8 mouse cellular contexts compared by ENCODE assay signal in genomic region chr2:75659629-75659960, GRCm38 (mm10). TPM values are rescaled to one million over a fixed set of nuclear protein-coding genes. Genes with fewer than 3 reads are reported as not detected.
A peak's percentile ranks its signal among the peaks of the same experiment; 100 is the strongest.
DNase-seq lines count a peak whose midpoint lies in the region; ATAC-seq and TF ChIP-seq lines count a peak whose summit lies in the region.

No protein-coding gene starts in this region.

- TF ChIP-seq CTCF in Patski (IDR thresholded peaks at IDR 0.05), result no peak

- H3K27ac ChIP-seq in hindbrain, embryonic 14.5 days, result peak overlapping the region; percentile 99

- under 1% methylated on average over 39 of the region's 47 CpGs for WGBS in hindbrain, embryonic 14.5 days

- CTCF ChIA-PET in Patski (lab: Charles Lee), result interaction anchor here (1.1 kb wide), 1 partner anchor 25 kb away, joined by 3 read pairs; no protein-coding TSS in a partner anchor

- peaks cover 19% of the 10 kb centered on the region for H3K4me1 ChIP-seq in hindbrain, embryonic 14.5 days (replicated peaks; ENCODE audit: control insufficient read depth, insufficient read depth, low read length)

- POLR2A ChIA-PET in Patski (lab: Charles Lee), result interaction anchor here (0.8 to 1.8 kb wide), 3 partner anchors 11 to 48 kb away, joined by 3 to 4 read pairs (median 4); partner anchors contain the start of gene Nfe2l2

- H3K27me3 ChIP-seq in Patski, result no peaks in the 10 kb centered on the region
- no peaks in the 10 kb centered on the region for H3K27me3 ChIP-seq in hindbrain, embryonic 14.5 days (ENCODE audit: control insufficient read depth, insufficient read depth, low read length)

- no peaks in the 10 kb centered on the region for H3K9me3 ChIP-seq in hindbrain, embryonic 14.5 days (ENCODE audit: control insufficient read depth, low read length)

- H3K4me2 ChIP-seq in hindbrain, embryonic 14.5 days (replicated peaks), result peak overlapping the region; percentile 74

- no peak for DNase-seq in Patski (ENCODE audit: low read depth, low spot score)
- DNase-seq in cerebellum, postnatal 25 days, result peak; percentile 97 to 98
- DNase-seq in frontal cortex, postnatal 25 days (ENCODE audit: low spot score in 2 of 2), result peak; percentile 78 to 83
- peak; percentile 88 for DNase-seq in hindbrain, embryonic 14.5 days (ENCODE audit: low spot score)
- DNase-seq in left cerebral cortex, adult 11 months (ENCODE audit: low spot score), result peak; percentile 84
- DNase-seq in lung, postnatal 36 days, result peak; percentile 96
- peak; percentile 92 for DNase-seq in retina, embryonic 14.5 days (ENCODE audit: low spot score)
- DNase-seq in thymus, postnatal 36 days, result peak; percentile 93 to 94

- in situ Hi-C loops in Patski (cut with MboI; ENCODE audit: low pct_unique_long_range_greater_than_20kb), result no loop called here

- peak; percentile 65 for ATAC-seq in Patski
- peak; percentile 65 for ATAC-seq in hindbrain, embryonic 14.5 days (ENCODE audit: low FRiP score)

- peak overlapping the region; percentile 88 for H3K9ac ChIP-seq in hindbrain, embryonic 14.5 days

- peak overlapping the region; percentile 75 for H3K4me3 ChIP-seq in hindbrain, embryonic 14.5 days (replicated peaks; ENCODE audit: low read length)

- H3K36me3 ChIP-seq in hindbrain, embryonic 14.5 days (replicated peaks; ENCODE audit: control insufficient read depth, insufficient read depth), result peaks cover 28% of the 10 kb centered on the region

RNA-seq across cellular contexts. Expression of gene Hnrnpa3, which starts 0.5 kb away (rescaled TPM):
- polyA plus RNA-seq in Patski (2021), result 249 TPM
- 135 and 140 TPM in 2 replicates for polyA plus RNA-seq in hindbrain, embryonic 14.5 days (2014; fragmentation: Nextera tagmentation; extraction: Ambion mirVana)

RNA-seq across cellular contexts. Expression of gene Nfe2l2, which starts 44.8 kb away (rescaled TPM):
- 87.3 TPM for polyA plus RNA-seq in Patski (2021)
- polyA plus RNA-seq in hindbrain, embryonic 14.5 days (2014; fragmentation: Nextera tagmentation; extraction: Ambion mirVana), result 11.2 and 14.5 TPM in 2 replicates
